Mouse (Mus musculus): ENCODE results near the gene Kif22.

- TF ChIP-seq CTCF (IDR thresholded peaks at IDR 0.05 in 2 of 3, conservative IDR thresholded peaks at IDR 0.05 in 1 of 3; ENCODE audit: control insufficient read depth in 1 of 3, insufficient read depth in 1 of 3, low read depth in 2 of 3, low read length in 3 of 3, poor library complexity in 1 of 3, severe bottlenecking in 1 of 3) (no peak), POLR2AphosphoS5 (IDR thresholded peaks at IDR 0.05; ENCODE audit: borderline replicate concordance, low read depth, low read length) (no peak)
Observed at GRCm38 (mm10) chr7:127076188-127076587, 33.9 kb upstream of the Kif22 start.
